Mouse (Mus musculus) T-helper 17 cell (primary cell): ENCODE measurements around the gene Terb2.

Experiments used
- in situ Hi-C, 2 experiments: fragments of 300-600 bp; cut with MboI, MseI; formaldehyde crosslinking; loops; 1 replicate in 1 of 2; 2 replicates in 1 of 2; pipeline ENCODE4 v1.15.1; 2025; ENCODE audit warnings: high pct_unique_total_duplicates in 2 of 2

Terb2 gene

GRCm38 (mm10) chr2:122223654-122224053, 37.6 kb downstream of the Terb2 start:
- in situ Hi-C loops, result no loop called here

GRCm38 (mm10) chr2:122230395-122230794, 44.3 kb downstream of the Terb2 start:
- in situ Hi-C loops, result no loop called here

GRCm38 (mm10) chr2:122231616-122232015, 45.5 kb downstream of the Terb2 start:
- in situ Hi-C loops, result no loop called here

- in situ Hi-C loops, result no loop called here
Measured at GRCm38 (mm10) chr2:122233341-122233740, 47.3 kb downstream of the Terb2 start.

GRCm38 (mm10) chr2:122233759-122234557, 47.9 kb downstream of the Terb2 start:
- in situ Hi-C loops, result no loop called here

- in situ Hi-C loops, result no loop called here
Measured at GRCm38 (mm10) chr2:122234611-122235288, 48.7 kb downstream of the Terb2 start, which contains the start of gene Sord. Gene Sord, plus strand, starts transcription at chr2:122234749.

- in situ Hi-C loops, result no loop called here
Measured at GRCm38 (mm10) chr2:122235425-122235824, 49.4 kb downstream of the Terb2 start.

- in situ Hi-C loops, result no loop called here
Measured at GRCm38 (mm10) chr2:122236321-122236720, 50.2 kb downstream of the Terb2 start.

- in situ Hi-C loops, result no loop called here
Measured at GRCm38 (mm10) chr2:122237891-122238470, 51.9 kb downstream of the Terb2 start.

GRCm38 (mm10) chr2:122240735-122241134, 54.7 kb downstream of the Terb2 start:
- in situ Hi-C loops, result loop anchor here in 1 of 2 experiments (5.0 kb wide), 1 partner anchor 43 kb away; no protein-coding TSS in a partner anchor

GRCm38 (mm10) chr2:122241226-122241625, 55.2 kb downstream of the Terb2 start:
- in situ Hi-C loops, result loop anchor here in 1 of 2 experiments (5.0 kb wide), 1 partner anchor 44 kb away; no protein-coding TSS in a partner anchor

GRCm38 (mm10) chr2:122241935-122242334, 55.9 kb downstream of the Terb2 start:
- in situ Hi-C loops, result loop anchor here in 1 of 2 experiments (5.0 kb wide), 1 partner anchor 45 kb away; no protein-coding TSS in a partner anchor

GRCm38 (mm10) chr2:122243671-122244131, 57.6 kb downstream of the Terb2 start:
- in situ Hi-C loops, result loop anchor here in 1 of 2 experiments (5.0 kb wide), 1 partner anchor 46 kb away; no protein-coding TSS in a partner anchor

GRCm38 (mm10) chr2:122247786-122248185, 61.7 kb downstream of the Terb2 start:
- in situ Hi-C loops, result loop anchor here in 1 of 2 experiments (5.0 kb wide), 2 partner anchors 35 to 175 kb away; no protein-coding TSS in a partner anchor

GRCm38 (mm10) chr2:122255997-122256396, 69.9 kb downstream of the Terb2 start:
- in situ Hi-C loops, result no loop called here
